Mouse (Mus musculus): ENCODE data around the gene Tfam. TPM values are rescaled to one million over a fixed set of nuclear protein-coding genes. Genes with fewer than 3 reads are reported as not detected.
A peak's percentile ranks its signal among the peaks of the same experiment; 100 is the strongest.

Gene Tfam
- total RNA-seq, 2 experiments from 2014 or later, result 44.5 to 55.6 TPM

GRCm38 (mm10) chr10:71252421-71252820 is 14.3 kb upstream of the Tfam start:
- peak; percentile 53 for TF ChIP-seq CTCF (IDR thresholded peaks at IDR 0.05)
- Histone ChIP-seq H3K4me3 (no peak overlapping the region), H3K27ac (peak overlapping the region; percentile 97)
- intact Hi-C loops (cut with DNase I), result loop anchor here (2.0 kb wide), 1 partner anchor 14 kb away; no protein-coding TSS in a partner anchor
- DNase-seq, result peak; percentile 55

- TF ChIP-seq CTCF (IDR thresholded peaks at IDR 0.05), result no peak
- peak; percentile 81 for DNase-seq
Measured at GRCm38 (mm10) chr10:71251846-71252245, 13.8 kb upstream of the Tfam start.

GRCm38 (mm10) chr10:71251256-71251655 is 13.2 kb upstream of the Tfam start:
- no peak for TF ChIP-seq CTCF (IDR thresholded peaks at IDR 0.05)
- no peak for DNase-seq
- H3K4me3 ChIP-seq, result peak overlapping the region; percentile 75
- peak overlapping the region; percentile 97 for H3K27ac ChIP-seq
- intact Hi-C loops (cut with DNase I), result no loop called here

More at GRCm38 (mm10) chr10:71251846-71252245, 13.8 kb upstream of the Tfam start:
- intact Hi-C loops (cut with DNase I), result loop anchor here (2.0 kb wide), 1 partner anchor 15 kb away; no protein-coding TSS in a partner anchor
- Histone ChIP-seq H3K27ac (peak overlapping the region; percentile 97), H3K4me3 (peak overlapping the region; percentile 75)

- no peak for TF ChIP-seq CTCF (IDR thresholded peaks at IDR 0.05)
- intact Hi-C loops (cut with DNase I), result no loop called here
- Histone ChIP-seq H3K27ac (peak overlapping the region; percentile 97), H3K4me3 (peak overlapping the region; percentile 75)
- DNase-seq, result peak; percentile 63
Measured at GRCm38 (mm10) chr10:71250472-71250871, 12.4 kb upstream of the Tfam start.

DNA sequence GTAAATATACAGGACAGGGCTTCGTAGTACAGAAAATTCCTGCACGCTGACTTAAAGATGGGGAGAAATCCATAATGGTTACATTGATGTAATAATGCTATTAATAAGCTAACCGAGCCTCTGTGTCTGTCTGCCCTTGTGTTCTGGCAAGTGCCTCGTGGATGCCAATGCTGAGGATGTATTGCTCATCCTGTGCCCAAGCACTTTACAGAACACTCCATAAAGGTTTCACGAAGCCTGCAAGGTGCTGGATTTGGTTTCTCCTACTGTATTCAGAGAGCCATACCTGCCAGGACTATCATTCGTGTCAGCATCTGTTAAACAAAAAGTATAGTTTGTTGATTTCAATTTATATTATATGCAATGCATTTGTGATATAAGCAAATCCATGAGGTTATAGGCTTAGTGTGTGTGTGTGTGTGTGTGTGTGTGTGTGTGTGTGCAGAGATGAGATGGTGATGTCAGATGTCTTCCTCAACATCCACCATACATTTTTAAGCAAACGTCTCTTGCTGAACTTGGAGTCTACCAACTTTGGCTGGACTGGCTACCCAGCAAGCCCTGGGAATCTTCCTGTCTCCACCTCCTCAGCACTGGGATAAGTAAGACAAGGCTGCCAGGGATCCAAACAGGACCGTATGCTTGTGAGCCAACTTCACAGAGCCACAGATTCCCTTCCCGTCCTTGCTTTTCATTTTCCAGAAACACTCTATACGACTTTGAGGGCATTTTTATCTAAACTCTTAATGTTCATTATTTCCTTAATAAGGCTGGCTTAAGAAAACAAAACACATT is 11.2 kb upstream of the Tfam start:
- H3K4me3 ChIP-seq, result peak overlapping the region; percentile 75
- intact Hi-C loops (cut with DNase I), result no loop called here
- H3K27ac ChIP-seq, result peak overlapping the region; percentile 97
- no peak for TF ChIP-seq CTCF (IDR thresholded peaks at IDR 0.05)
- peak; percentile 36 for DNase-seq

- Histone ChIP-seq H3K27ac (no peak overlapping the region; the same call in 1 of the 2 replicates), H3K4me3 (no peak overlapping the region)
- DNase-seq, result no peak
- intact Hi-C loops (cut with DNase I), result no loop called here
- TF ChIP-seq CTCF (IDR thresholded peaks at IDR 0.05), result no peak
Measured at GRCm38 (mm10) chr10:71246956-71247355, 8.9 kb upstream of the Tfam start.

GRCm38 (mm10) chr10:71239479-71240120 is 1.5 kb upstream of the Tfam start:
- TF ChIP-seq CTCF (IDR thresholded peaks at IDR 0.05), result no peak
- intact Hi-C loops (cut with DNase I), result loop anchor here (5.0 kb wide), 2 partner anchors 48 to 108 kb away; partner anchors contain the start of genes Ipmk and Ube2d1
- Histone ChIP-seq H3K4me3 (peak overlapping the region; percentile 50), H3K27ac (no peak overlapping the region)
- DNase-seq, result no peak

DNA sequence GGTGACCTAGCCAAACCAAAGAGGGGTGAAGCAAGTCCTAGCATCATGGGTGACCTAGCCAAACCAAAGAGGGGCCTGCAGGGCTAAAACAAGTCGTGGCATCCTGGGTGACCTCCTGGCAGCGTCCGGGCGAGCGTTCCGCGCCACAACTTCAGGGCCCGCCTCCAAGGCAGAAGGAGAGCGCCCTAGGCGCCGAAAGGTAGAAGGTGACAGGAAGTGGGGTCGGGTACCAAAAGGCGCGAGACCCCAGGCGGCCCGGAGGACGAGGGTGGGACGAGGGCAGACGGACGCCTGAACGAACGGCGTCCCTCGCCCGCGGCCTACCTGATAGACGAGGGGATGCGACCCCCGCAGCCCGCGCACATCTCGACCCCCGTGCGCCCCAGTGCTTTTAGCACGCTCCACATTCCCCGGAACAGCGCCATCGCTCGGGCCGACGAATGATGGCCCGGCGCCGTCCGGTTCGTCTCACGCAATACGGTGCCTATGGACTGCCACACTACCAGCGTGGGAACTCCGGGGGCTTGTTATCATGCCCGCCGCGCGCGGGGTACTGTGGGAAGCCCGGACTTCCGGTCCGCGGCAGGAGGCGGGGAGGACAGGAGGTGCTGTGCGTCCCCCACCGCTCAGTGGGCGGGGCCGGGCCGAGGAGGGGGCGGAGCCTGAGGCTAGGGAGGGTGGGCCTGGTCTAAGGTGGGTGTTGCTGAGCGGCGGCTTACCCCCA is 402 bp downstream of the Tfam start:
- Histone ChIP-seq H3K4me3 (peak overlapping the region; percentile 94), H3K27ac (peak overlapping the region; percentile 96)
- peak; percentile 97 for DNase-seq
- 0 out of 2 replicates have a peak, but pooled peaks have one; percentile 15 for TF ChIP-seq CTCF (IDR thresholded peaks at IDR 0.05)
- intact Hi-C loops (cut with DNase I), result loop anchor here (5.0 kb wide), 2 partner anchors 50 to 110 kb away; partner anchors contain the start of genes Ipmk and Ube2d1

- intact Hi-C loops (cut with DNase I), result no loop called here
- DNase-seq, result no peak
- H3K4me3 ChIP-seq, result no peak overlapping the region
- TF ChIP-seq CTCF (IDR thresholded peaks at IDR 0.05), result no peak
- H3K27ac ChIP-seq, result no peak overlapping the region
Measured at GRCm38 (mm10) chr10:71234071-71234470, 4.0 kb downstream of the Tfam start.

- DNase-seq, result peak; percentile 87
- H3K27ac ChIP-seq, result no peak overlapping the region
- no peak overlapping the region for H3K4me3 ChIP-seq
- intact Hi-C loops (cut with DNase I), result no loop called here
- TF ChIP-seq CTCF (IDR thresholded peaks at IDR 0.05), result peak; percentile 92
Measured at GRCm38 (mm10) chr10:71225894-71226293, 12.2 kb downstream of the Tfam start.

- no peak for DNase-seq
- H3K4me3 ChIP-seq, result no peak overlapping the region
- no peak for TF ChIP-seq CTCF (IDR thresholded peaks at IDR 0.05)
- intact Hi-C loops (cut with DNase I), result no loop called here
- no peak overlapping the region for H3K27ac ChIP-seq
Measured at GRCm38 (mm10) chr10:71223101-71223500, 15.0 kb downstream of the Tfam start.

- TF ChIP-seq CTCF (IDR thresholded peaks at IDR 0.05), result no peak
- DNase-seq, result no peak
- Histone ChIP-seq H3K27ac (no peak overlapping the region), H3K4me3 (no peak overlapping the region)
- intact Hi-C loops (cut with DNase I), result no loop called here
Measured at GRCm38 (mm10) chr10:71222639-71223038, 15.4 kb downstream of the Tfam start.
